ENCODE assay signal across 46 mouse cellular contexts in genomic region chr9:54544954-54545315, GRCm38 (mm10). TPM values are rescaled to one million over a fixed set of nuclear protein-coding genes. Genes with fewer than 3 reads are reported as not detected.
"Had no signal": no experiment of that assay in that cellular context is flagged by ENCODE, and none has a peak within 500 bp of the region (broad histone marks: within the 10 kb centered on the region; RNA-seq: fewer than 3 reads in every experiment).

No protein-coding gene starts in this region.

- H3K27ac ChIP-seq: heart, embryonic 10.5 days; heart, embryonic 13.5 days; heart, embryonic 15.5 days; hindbrain, embryonic 10.5 days; hindbrain, embryonic 12.5 days; hindbrain, embryonic 13.5 days; hindbrain, embryonic 14.5 days; hindbrain, embryonic 15.5 days; hindbrain, postnatal 0 days; intestine, embryonic 15.5 days; kidney, embryonic 15.5 days; kidney, postnatal 0 days; layer of hippocampus, adult 2 months; left cerebral cortex, adult 2 months had no signal

- DNase-seq: heart, postnatal 10 days; heart, postnatal 14 days; heart, postnatal 36 days; kidney, adult 11 months; kidney, adult 18-20 months; kidney, adult 2 months; kidney, adult 8-10 months; kidney, adult 9 months; kidney, postnatal 10 days; kidney, postnatal 14 days; kidney, postnatal 25 days; kidney, postnatal 36 days; kidney, postnatal 4 days; layer of hippocampus, adult 9-11 months; layer of hippocampus, postnatal 36 days had no signal

- H3K36me3 ChIP-seq: heart, embryonic 10.5 days; heart, embryonic 12.5 days; heart, embryonic 13.5 days; heart, embryonic 15.5 days; hindbrain, embryonic 10.5 days; intestine, embryonic 15.5 days; kidney, embryonic 15.5 days had no signal

- H3K9ac ChIP-seq: heart, embryonic 12.5 days; heart, embryonic 13.5 days; heart, embryonic 15.5 days; hindbrain, embryonic 12.5 days; hindbrain, embryonic 13.5 days; hindbrain, embryonic 14.5 days; hindbrain, embryonic 15.5 days; intestine, embryonic 15.5 days; kidney, embryonic 15.5 days had no signal

- H3K4me1 ChIP-seq: heart, embryonic 12.5 days; heart, embryonic 13.5 days; heart, embryonic 15.5 days; hindbrain, embryonic 12.5 days; hindbrain, embryonic 13.5 days; hindbrain, embryonic 15.5 days; intestine, embryonic 15.5 days; kidney, embryonic 15.5 days had no signal

- H3K4me3 ChIP-seq: heart, embryonic 10.5 days; heart, embryonic 12.5 days; heart, embryonic 13.5 days; heart, embryonic 15.5 days; hindbrain, embryonic 10.5 days; hindbrain, embryonic 12.5 days; hindbrain, embryonic 13.5 days; hindbrain, embryonic 15.5 days; intestine, embryonic 15.5 days; kidney, embryonic 15.5 days; layer of hippocampus, adult 2 months; left cerebral cortex, adult 2 months had no signal

- H3K27me3 ChIP-seq: heart, embryonic 13.5 days; heart, embryonic 15.5 days; hindbrain, embryonic 12.5 days; hindbrain, embryonic 13.5 days; hindbrain, embryonic 15.5 days; intestine, embryonic 15.5 days; kidney, embryonic 15.5 days had no signal

- H3K9me3 ChIP-seq: heart, embryonic 10.5 days; heart, embryonic 12.5 days; heart, embryonic 13.5 days; heart, embryonic 15.5 days; hindbrain, embryonic 10.5 days; hindbrain, embryonic 12.5 days; hindbrain, embryonic 13.5 days; hindbrain, embryonic 15.5 days; intestine, embryonic 15.5 days; kidney, embryonic 15.5 days had no signal

- H3K4me2 ChIP-seq: heart, embryonic 11.5 days; heart, embryonic 12.5 days; heart, embryonic 13.5 days; heart, embryonic 15.5 days; hindbrain, embryonic 12.5 days; hindbrain, embryonic 13.5 days; hindbrain, embryonic 14.5 days; hindbrain, embryonic 15.5 days; intestine, embryonic 15.5 days; kidney, embryonic 15.5 days had no signal

RNA-seq across cellular contexts. Expression of gene Sh2d7, which starts 6.2 kb away (rescaled TPM):
- total RNA-seq: heart, postnatal 10 days; heart, postnatal 14 days; heart, postnatal 25 days; heart, postnatal 36 days; hematopoietic stem cell, adult 5-6 weeks; hindbrain, postnatal 0 days; layer of hippocampus, adult 2 months; layer of hippocampus, adult 8-10 months; layer of hippocampus, postnatal 10 days; layer of hippocampus, postnatal 25 days; left cerebral cortex, adult 18-20 months had no signal
- polyA plus RNA-seq: heart, embryonic 10.5 days; heart, embryonic 11.5 days; heart, embryonic 12.5 days; heart, embryonic 13.5 days; heart, embryonic 14.5 days; heart, embryonic 15.5 days; heart, embryonic 16.5 days; heart, postnatal 0 days; hindbrain, embryonic 10.5 days; hindbrain, embryonic 12.5 days; hindbrain, embryonic 14.5 days; hindbrain, embryonic 15.5 days; inflammation-experienced regulatory T-cells, adult 6 months; intestine, embryonic 14.5 days; intestine, embryonic 15.5 days; intestine, embryonic 16.5 days; intestine, postnatal 0 days; kidney, adult 2 months; kidney, embryonic 14.5 days; kidney, embryonic 15.5 days; kidney, embryonic 16.5 days; kidney, postnatal 0 days had no signal

RNA-seq across cellular contexts. Expression of gene Cib2, which starts 15.1 kb away (rescaled TPM):
- total RNA-seq: hematopoietic stem cell, adult 5-6 weeks had no signal
